Mouse (Mus musculus) intestine, postnatal 0 days (tissue): Measurements from ENCODE around the gene Rad51c. TPM values are rescaled to one million over a fixed set of nuclear protein-coding genes. Genes with fewer than 3 reads are reported as not detected.
A peak's percentile ranks its signal among the peaks of the same experiment; 100 is the strongest.
"Not testable (repeated sequence)": the region's sequence is repeated elsewhere in the genome, so short reads cannot be mapped to it uniquely, and the experiment has no call there.

Experiments used
- ATAC-seq: fragments of 200-750 bp; cut with Nextera tagmentation; 2 replicates; pipeline ENCODE4 v1.8.0; 2017; ENCODE audit warnings: mild to moderate bottlenecking, moderate TSS enrichment, moderate library complexity
- H3K27ac ChIP-seq: fragments of 300-500 bp; sonication (generic); 2 replicates; pipeline ENCODE4 v1.5.1; 2014; ENCODE audit warnings: mild to moderate bottlenecking, low read depth, low read length, moderate library complexity
- H3K27me3 ChIP-seq: fragments of 300-500 bp; sonication (generic); replicated peaks from 2 replicates; pipeline ENCODE4 v1.6.1; 2014; ENCODE audit warnings: low read length, mixed read lengths; ENCODE audit not compliant: control insufficient read depth, insufficient read depth
- H3K36me3 ChIP-seq: fragments of 300-500 bp; sonication (generic); 2 replicates; pipeline ENCODE4 v1.6.1; 2014; ENCODE audit warnings: mild to moderate bottlenecking, moderate library complexity; ENCODE audit not compliant: control insufficient read depth, insufficient read depth
- H3K4me1 ChIP-seq: fragments of 300-500 bp; sonication (generic); replicated peaks from 2 replicates; pipeline ENCODE4 v1.6.1; 2014; ENCODE audit warnings: antibody characterized with exemption, low read length, mixed read lengths; ENCODE audit not compliant: control insufficient read depth, insufficient read depth
- H3K4me2 ChIP-seq: fragments of 300-500 bp; sonication (generic); replicated peaks from 2 replicates; pipeline ENCODE4 v1.6.1; 2014; ENCODE audit warnings: low read depth, mild to moderate bottlenecking, moderate library complexity
- H3K4me3 ChIP-seq: fragments of 300-500 bp; sonication (generic); 2 replicates; pipeline ENCODE4 v1.5.1; 2014; ENCODE audit warnings: low read depth, low read length
- H3K9ac ChIP-seq: fragments of 300-500 bp; sonication (generic); 2 replicates; pipeline ENCODE4 v1.6.1; 2014; ENCODE audit warnings: mild to moderate bottlenecking, low read depth, low read length
- H3K9me3 ChIP-seq: fragments of 300-500 bp; sonication (generic); 2 replicates; pipeline ENCODE4 v1.6.1; 2016; ENCODE audit warnings: mixed run types; ENCODE audit not compliant: control insufficient read depth
- CTCF ChIP-seq: sonication (generic); IDR thresholded peaks from 2 replicates; pipeline ENCODE4 v1.5.1; 2016; ENCODE audit warnings: low read depth, mild to moderate bottlenecking, control low read depth, antibody characterized with exemption, moderate library complexity
- WGBS: fragments of 180-500 bp; shearing (Covaris S2); extraction: QIAGEN DNeasy Blood & Tissue Kit; methylation state at CpG from one replicate; pipeline ENCODE4 v1.1.7; 2014; 5-methylcytosine and 5-hydroxymethylcytosine counted together
- polyA plus RNA-seq: library from polyadenylated mRNA; unstranded; fragments of >200 nt; fragmentation: Nextera tagmentation; extraction: Ambion mirVana; gene quantifications from 2 replicates; pipeline ENCODE4 v1.2.1, GENCODE M21; 2015

Gene Rad51c
- polyA plus RNA-seq, 1 experiment from 2014 or later: 1.9 TPM

GRCm38 (mm10) chr11:87447429-87447828 is 42.7 kb upstream of the Rad51c start:
- Histone ChIP-seq H3K27ac (no peak overlapping the region), H3K4me2 (no peak overlapping the region; the same call in 1 of the 2 replicates), H3K4me3 (no peak overlapping the region), H3K9me3 (no peaks in the 10 kb centered on the region), H3K4me1 (no peaks in the 10 kb centered on the region), H3K36me3 (no peaks in the 10 kb centered on the region), H3K9ac (no peak overlapping the region), H3K27me3 (no peaks in the 10 kb centered on the region)
- peak; percentile 25; the same call in 1 of the 2 replicates for TF ChIP-seq CTCF
- no peak for ATAC-seq

GRCm38 (mm10) chr11:87446159-87446558 is 41.4 kb upstream of the Rad51c start:
- Histone ChIP-seq H3K27ac (no peak overlapping the region), H3K4me1 (no peaks in the 10 kb centered on the region), H3K27me3 (no peaks in the 10 kb centered on the region), H3K9me3 (no peaks in the 10 kb centered on the region), H3K9ac (no peak overlapping the region), H3K4me2 (no peak overlapping the region), H3K4me3 (no peak overlapping the region), H3K36me3 (no peaks in the 10 kb centered on the region)
- ATAC-seq: no peak
- no peak for TF ChIP-seq CTCF
- 89% methylated on average over 3 of the region's 3 CpGs for WGBS

- not testable (repeated sequence) for H3K27ac ChIP-seq, H3K36me3 ChIP-seq, H3K4me1 ChIP-seq, H3K4me2 ChIP-seq, H3K9me3 ChIP-seq, H3K4me3 ChIP-seq, H3K9ac ChIP-seq, H3K27me3 ChIP-seq, ATAC-seq
- 93% methylated on average over 2 of the region's 4 CpGs for WGBS
These were observed 40.8 kb upstream of the Rad51c start for GRCm38 (mm10) chr11:87445593-87445992.

- Histone ChIP-seq H3K4me2 (peak overlapping the region; percentile 35; the same call in 1 of the 2 replicates), H3K4me3 (no peak overlapping the region), H3K36me3 (no peaks in the 10 kb centered on the region), H3K27me3 (no peaks in the 10 kb centered on the region), H3K9me3 (no peaks in the 10 kb centered on the region), H3K27ac (no peak overlapping the region), H3K4me1 (no peaks in the 10 kb centered on the region), H3K9ac (no peak overlapping the region)
- 6% methylated on average over 16 of the region's 16 CpGs for WGBS
- TF ChIP-seq CTCF: no peak
- ATAC-seq: no peak
These were observed 40.1 kb upstream of the Rad51c start for GRCm38 (mm10) chr11:87444735-87445428.

- not testable (repeated sequence) for H3K4me2 ChIP-seq, H3K27ac ChIP-seq, ATAC-seq, H3K36me3 ChIP-seq, H3K4me3 ChIP-seq, H3K9me3 ChIP-seq, H3K9ac ChIP-seq, H3K4me1 ChIP-seq, H3K27me3 ChIP-seq
- WGBS: 67% methylated on average over 10 of the region's 10 CpGs
These were observed 39.3 kb upstream of the Rad51c start for GRCm38 (mm10) chr11:87444056-87444455.

GRCm38 (mm10) chr11:87443373-87443883 is 38.7 kb upstream of the Rad51c start:
- Histone ChIP-seq H3K27ac (no peak overlapping the region), H3K4me1 (no peaks in the 10 kb centered on the region), H3K9me3 (no peaks in the 10 kb centered on the region), H3K4me3 (no peak overlapping the region), H3K9ac (no peak overlapping the region), H3K36me3 (no peaks in the 10 kb centered on the region), H3K4me2 (no peak overlapping the region), H3K27me3 (no peaks in the 10 kb centered on the region)
- no peak for TF ChIP-seq CTCF
- no peak for ATAC-seq
- 4% methylated on average over 5 of the region's 5 CpGs for WGBS
